ENCODE assay signal across 9 mouse cellular contexts in the genomic region with DNA sequence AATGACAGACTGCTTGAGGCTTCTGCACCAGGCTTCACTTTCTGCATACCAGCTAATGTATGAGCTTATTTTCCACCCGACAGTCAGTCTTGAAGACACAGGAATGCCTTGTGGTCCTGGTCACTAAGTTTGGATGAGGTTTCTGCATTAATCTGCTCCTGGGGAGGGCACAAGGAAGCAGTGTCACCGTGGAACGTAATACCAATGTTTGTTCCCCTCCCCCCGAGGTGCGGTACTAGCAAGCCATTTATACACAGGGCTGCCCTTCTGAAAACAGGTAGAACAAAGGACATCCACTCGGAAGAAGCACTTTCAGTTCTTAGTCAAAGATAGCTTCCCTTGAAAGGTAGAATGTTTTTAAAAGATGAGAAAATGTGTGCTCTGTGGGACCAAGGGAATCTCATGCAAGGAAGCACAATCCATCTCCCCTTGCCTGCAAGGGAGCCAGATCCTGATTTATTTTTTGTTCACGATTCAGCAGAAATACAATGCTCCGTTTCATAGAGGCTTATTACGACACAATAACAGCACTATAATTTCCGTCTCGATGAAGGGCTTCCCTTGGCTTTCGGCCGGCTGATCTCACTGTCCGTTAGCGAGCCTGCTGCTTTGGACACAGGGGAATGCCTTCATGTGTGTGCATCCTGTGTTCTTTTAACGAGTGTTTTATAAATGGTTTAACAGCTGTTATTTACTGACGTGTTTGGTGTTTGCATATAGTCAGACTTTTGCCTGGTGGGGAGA. TPM values are rescaled to one million over a fixed set of nuclear protein-coding genes. Genes with fewer than 3 reads are reported as not detected.
DNase-seq lines count a peak whose midpoint lies in the region; ATAC-seq and TF ChIP-seq lines count a peak whose summit lies in the region.
"Had no signal": no experiment of that assay in that cellular context is flagged by ENCODE, and none has a peak within 500 bp of the region (broad histone marks: within the 10 kb centered on the region; RNA-seq: fewer than 3 reads in every experiment).

No protein-coding gene starts in this region.

- H3K4me2 ChIP-seq in heart, embryonic 16.5 days (ENCODE audit: low read depth, low read length) = peak overlapping the region; percentile 43
- peak overlapping the region; percentile 42 for H3K4me2 ChIP-seq in lung, postnatal 0 days (replicated peaks; ENCODE audit: low read depth, low read length)
- peak overlapping the region; percentile 30 for H3K4me2 ChIP-seq in stomach, embryonic 15.5 days

- 58% methylated on average over 17 of the region's 17 CpGs for WGBS in heart, embryonic 16.5 days
- 38% methylated on average over 17 of the region's 17 CpGs for WGBS in lung, postnatal 0 days
- WGBS in stomach, embryonic 15.5 days = 45% methylated on average over 17 of the region's 17 CpGs

- no peak for TF ChIP-seq EP300 in lung, postnatal 0 days (IDR thresholded peaks at IDR 0.05)

- peak overlapping the region; percentile 54 for H3K9ac ChIP-seq in heart, embryonic 16.5 days (ENCODE audit: low read length)
- no peak overlapping the region; the same call in 1 of the 2 replicates for H3K9ac ChIP-seq in lung, postnatal 0 days (replicated peaks; ENCODE audit: low read depth)
- H3K9ac ChIP-seq in stomach, embryonic 15.5 days = no peak overlapping the region

- H3K27ac ChIP-seq in heart, embryonic 16.5 days (ENCODE audit: low read length) = peak overlapping the region; percentile 68
- H3K27ac ChIP-seq in lung, postnatal 0 days (ENCODE audit: low read length) = peak overlapping the region; percentile 21
- H3K27ac ChIP-seq in stomach, embryonic 15.5 days = no peak overlapping the region
- H3K27ac ChIP-seq: macrophage had no signal

- no peaks in the 10 kb centered on the region for H3K27me3 ChIP-seq in heart, embryonic 16.5 days (ENCODE audit: control insufficient read depth, insufficient read depth, low read length)
- H3K27me3 ChIP-seq in lung, postnatal 0 days (replicated peaks; ENCODE audit: insufficient read depth, low read length) = no peaks in the 10 kb centered on the region
- H3K27me3 ChIP-seq in stomach, embryonic 15.5 days (replicated peaks) = no peaks in the 10 kb centered on the region

- no peaks in the 10 kb centered on the region for H3K36me3 ChIP-seq in heart, embryonic 16.5 days (ENCODE audit: control insufficient read depth, insufficient read depth)
- H3K36me3 ChIP-seq in lung, postnatal 0 days (ENCODE audit: insufficient read depth, low read length) = no peaks in the 10 kb centered on the region
- no peaks in the 10 kb centered on the region for H3K36me3 ChIP-seq in stomach, embryonic 15.5 days

- ATAC-seq in cerebellum, adult (ENCODE audit: insufficient number of reproducible peaks, low FRiP score, low TSS enrichment) = peak; percentile 57; the same call in 1 of the 2 replicates
- peak; percentile 49 for ATAC-seq in heart, embryonic 16.5 days (replicated peaks; ENCODE audit: extremely low read depth, insufficient read depth, low FRiP score)
- peak; percentile 73 for ATAC-seq in lung, postnatal 0 days
- ATAC-seq in stomach, embryonic 15.5 days (ENCODE audit: insufficient read depth, low FRiP score, low read depth) = no peak

- no peak for DNase-seq in cerebellum, adult 9-11 months
- peak; percentile 48 to 50 for DNase-seq in cerebellum, postnatal 10 days
- DNase-seq in layer of hippocampus, adult 11-12 months (ENCODE audit: low spot score) = peak; percentile 35
- peak; percentile 77 for DNase-seq in lung, postnatal 0 days (ENCODE audit: low spot score)
- no peak for DNase-seq in spleen, postnatal 10 days (ENCODE audit: low spot score in 2 of 2)

- no peak overlapping the region; the same call in 1 of the 2 replicates for H3K4me3 ChIP-seq in heart, embryonic 16.5 days (ENCODE audit: low read length)
- peak overlapping the region; percentile 12; the same call in 1 of the 2 replicates for H3K4me3 ChIP-seq in lung, postnatal 0 days (ENCODE audit: low read depth, low read length)
- no peak overlapping the region; the same call in 1 of the 2 replicates for H3K4me3 ChIP-seq in stomach, embryonic 15.5 days (replicated peaks)

- no peaks in the 10 kb centered on the region for H3K9me3 ChIP-seq in heart, embryonic 16.5 days (replicated peaks; ENCODE audit: control insufficient read depth, low read length)
- no peaks in the 10 kb centered on the region for H3K9me3 ChIP-seq in lung, postnatal 0 days (ENCODE audit: low read length)
- H3K9me3 ChIP-seq in stomach, embryonic 15.5 days = no peaks in the 10 kb centered on the region

- no peak for TF ChIP-seq CTCF in lung, postnatal 0 days (IDR thresholded peaks at IDR 0.05)

- H3K4me1 ChIP-seq in heart, embryonic 16.5 days (ENCODE audit: control insufficient read depth, insufficient read depth, low read length) = peaks cover 11% of the 10 kb centered on the region; the same call in 1 of the 2 replicates
- no peaks in the 10 kb centered on the region for H3K4me1 ChIP-seq in lung, postnatal 0 days (ENCODE audit: insufficient read depth, low read depth, low read length)
- H3K4me1 ChIP-seq in stomach, embryonic 15.5 days = no peaks in the 10 kb centered on the region

RNA-seq across cellular contexts. Expression of gene Cd28, which starts 48.6 kb away (rescaled TPM):
- 0.81 and 3.7 TPM in 2 replicates for polyA plus RNA-seq in heart, embryonic 16.5 days (2015; fragmentation: Nextera tagmentation; extraction: Ambion mirVana)
- polyA plus RNA-seq in lung, postnatal 0 days (2015; fragmentation: Nextera tagmentation; extraction: Ambion mirVana) = 0.12 and 0.19 TPM in 2 replicates
- polyA plus RNA-seq in stomach, embryonic 15.5 days (2015; fragmentation: Nextera tagmentation; extraction: Ambion mirVana) = 0.18 and 0.27 TPM in 2 replicates

Comparison
In these comparisons a context has a peak if more than half of its experiments do, and no peak if none do; other contexts are left out.
1. DNase-seq: peak in cerebellum, postnatal 10 days (2 of 2), layer of hippocampus, adult 11-12 months (single experiment) and lung, postnatal 0 days (single experiment); none in cerebellum, adult 9-11 months (single experiment) and spleen, postnatal 10 days (0 of 2).
2. Peak in every context shown above with its lines, with median percentiles within 50 percentile points of each other: H3K4me2 ChIP-seq.